Mouse (Mus musculus): ENCODE measurements around the gene Wdr93.

DNA sequence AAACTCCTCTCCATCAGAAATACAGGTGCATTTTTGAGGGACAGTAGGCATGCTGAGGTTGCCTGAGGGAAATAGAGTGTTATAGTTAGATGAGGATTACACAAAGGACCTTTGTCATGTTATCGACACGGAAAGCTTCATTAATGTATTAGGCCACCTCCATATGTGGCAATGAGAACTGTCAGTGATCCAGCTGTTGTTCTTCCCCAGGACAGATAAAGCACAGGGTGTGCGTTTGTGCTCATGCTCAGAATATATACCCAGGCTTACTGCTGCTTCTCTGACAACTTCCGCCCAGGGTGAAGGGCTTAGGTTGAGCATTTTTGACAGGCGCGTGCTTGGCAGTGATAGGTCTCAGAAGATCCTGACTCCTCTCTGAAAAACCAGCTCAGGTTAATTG, 6.5 kb downstream of the Wdr93 start:
- TF ChIP-seq POLR2A (IDR thresholded peaks at IDR 0.05; ENCODE audit: borderline replicate concordance, low read depth, low read length) (no peak), CTCF (IDR thresholded peaks at IDR 0.05; ENCODE audit: low read depth, low read length) (no peak)
